Mouse (Mus musculus): ENCODE measurements around the gene Rpa1. TPM values are rescaled to one million over a fixed set of nuclear protein-coding genes. Genes with fewer than 3 reads are reported as not detected.

Gene Rpa1
- polyA plus RNA-seq, 2 experiments, result 79.9 to 92.7 TPM

DNA sequence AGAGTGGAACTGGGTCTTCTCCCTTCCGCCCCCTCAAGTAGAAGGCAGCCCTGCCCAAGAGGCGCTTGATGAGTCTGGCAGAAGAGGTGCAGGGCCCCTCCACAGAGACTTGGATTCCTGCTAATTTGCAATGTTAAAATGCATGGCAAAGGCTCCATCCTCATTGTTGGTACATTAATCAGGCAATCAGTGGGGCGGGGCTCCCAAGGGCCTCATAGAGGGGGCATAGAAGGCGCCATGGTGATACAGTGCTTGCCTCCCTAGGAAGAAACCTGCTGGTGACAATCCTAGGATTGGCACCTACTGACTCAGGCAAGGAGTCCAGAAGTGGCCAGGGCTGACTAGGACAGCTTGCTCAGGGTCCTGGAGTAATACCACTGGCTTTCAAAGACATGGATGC lies 86.4 kb downstream of the Rpa1 start:
- no peak for TF ChIP-seq POLR2A (IDR thresholded peaks at IDR 0.05; ENCODE audit: borderline replicate concordance, extremely low read depth, insufficient read depth, insufficient read length)
- Histone ChIP-seq H3K4me3 (replicated peaks; ENCODE audit: low read length) (no peak overlapping the region), H3K27ac (replicated peaks; ENCODE audit: low read depth, low read length) (no peak overlapping the region), H3K9me3 (ENCODE audit: control insufficient read depth, low read length) (no peaks in the 10 kb centered on the region), H3K9ac (ENCODE audit: low read depth, low read length, severe bottlenecking) (no peak overlapping the region), H3K36me3 (ENCODE audit: control insufficient read depth, insufficient read depth, low read length) (no peaks in the 10 kb centered on the region), H3K27me3 (ENCODE audit: control insufficient read depth, insufficient read depth, low read length) (no peaks in the 10 kb centered on the region), H3K4me2 (replicated peaks; ENCODE audit: low read depth, low read length, severe bottlenecking) (no peak overlapping the region), H3K4me1 (ENCODE audit: control insufficient read depth, insufficient read depth, low read length) (peaks cover 18% of the 10 kb centered on the region)
- WGBS, result 89% methylated on average over 4 of the region's 4 CpGs
- DNase-seq (ENCODE audit: low spot score), result no peak
- no peak for ATAC-seq (ENCODE audit: low FRiP score, low read depth)

DNA sequence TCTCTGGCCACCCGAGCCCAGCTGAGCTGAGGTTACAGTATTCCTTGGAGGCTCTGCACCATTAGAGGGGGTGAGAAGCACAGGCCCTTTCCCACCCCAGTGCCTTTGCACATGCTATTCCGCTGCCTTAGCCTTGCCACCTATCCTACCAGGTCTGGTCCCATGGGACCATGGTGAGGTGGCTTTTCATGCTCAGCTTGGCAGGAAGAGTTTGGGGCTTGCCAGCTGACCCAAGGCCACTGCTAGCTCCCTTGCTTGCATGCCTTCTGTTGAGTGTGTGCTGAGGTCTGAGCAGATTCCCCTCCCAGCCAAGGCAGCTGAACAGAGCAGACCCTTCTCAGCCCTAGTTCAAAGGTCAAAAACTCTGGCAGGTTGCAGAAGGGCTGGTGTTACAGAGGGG lies 87.1 kb downstream of the Rpa1 start:
- TF ChIP-seq POLR2A (IDR thresholded peaks at IDR 0.05; ENCODE audit: borderline replicate concordance, extremely low read depth, insufficient read depth, insufficient read length), result no peak
- Histone ChIP-seq H3K4me2 (replicated peaks; ENCODE audit: low read depth, low read length, severe bottlenecking) (no peak overlapping the region), H3K27ac (replicated peaks; ENCODE audit: low read depth, low read length) (no peak overlapping the region), H3K27me3 (ENCODE audit: control insufficient read depth, insufficient read depth, low read length) (no peaks in the 10 kb centered on the region), H3K9ac (ENCODE audit: low read depth, low read length, severe bottlenecking) (no peak overlapping the region), H3K4me1 (ENCODE audit: control insufficient read depth, insufficient read depth, low read length) (peaks cover 18% of the 10 kb centered on the region), H3K36me3 (ENCODE audit: control insufficient read depth, insufficient read depth, low read length) (no peaks in the 10 kb centered on the region), H3K9me3 (ENCODE audit: control insufficient read depth, low read length) (no peaks in the 10 kb centered on the region), H3K4me3 (replicated peaks; ENCODE audit: low read length) (no peak overlapping the region)
- DNase-seq (ENCODE audit: low spot score) (no peak), ATAC-seq (ENCODE audit: low FRiP score, low read depth) (no peak)
- WGBS, result 82% methylated on average over 2 of the region's 2 CpGs

DNA sequence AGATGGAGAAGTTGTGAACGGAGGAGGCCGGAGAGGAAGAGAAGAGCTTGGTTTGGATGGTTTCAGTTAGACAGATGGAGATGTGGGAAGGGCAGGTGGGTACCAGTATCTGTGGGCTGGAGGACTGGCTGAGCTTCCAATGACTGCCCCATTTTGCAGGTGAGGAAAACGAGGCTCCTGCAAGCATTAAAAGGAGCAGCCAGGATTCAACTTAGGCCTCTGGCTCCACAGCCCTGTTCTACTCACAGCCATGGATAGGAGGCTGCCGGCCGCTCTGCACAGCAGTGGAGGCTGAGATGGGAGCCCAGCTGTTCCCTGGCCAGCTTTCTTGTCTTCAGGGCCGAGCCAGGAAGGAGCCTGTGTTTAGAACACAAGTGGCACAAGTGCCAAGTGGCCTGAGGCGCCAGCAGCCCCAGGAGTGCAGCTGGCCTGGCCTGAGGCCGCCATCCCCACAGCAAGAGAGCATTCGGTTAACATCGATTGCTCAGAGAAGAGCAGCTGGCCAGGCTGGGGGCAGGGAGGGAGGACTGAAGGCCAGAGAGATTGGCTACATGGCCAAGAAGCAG lies 88.0 kb downstream of the Rpa1 start:
- no peak for TF ChIP-seq POLR2A (IDR thresholded peaks at IDR 0.05; ENCODE audit: borderline replicate concordance, extremely low read depth, insufficient read depth, insufficient read length)
- WGBS, result 60% methylated on average over 10 of the region's 10 CpGs
- no peak overlapping the region for H3K9ac ChIP-seq (ENCODE audit: low read depth, low read length, severe bottlenecking)
- H3K27ac ChIP-seq (replicated peaks; ENCODE audit: low read depth, low read length), result no peak overlapping the region
- ATAC-seq (ENCODE audit: low FRiP score, low read depth), result peak; percentile 50
- H3K4me1 ChIP-seq (ENCODE audit: control insufficient read depth, insufficient read depth, low read length), result peaks cover 11% of the 10 kb centered on the region
- H3K4me3 ChIP-seq (replicated peaks; ENCODE audit: low read length), result no peak overlapping the region
- H3K27me3 ChIP-seq (ENCODE audit: control insufficient read depth, insufficient read depth, low read length), result no peaks in the 10 kb centered on the region
- DNase-seq (ENCODE audit: low spot score), result peak; percentile 28
- no peaks in the 10 kb centered on the region for H3K36me3 ChIP-seq (ENCODE audit: control insufficient read depth, insufficient read depth, low read length)
- H3K4me2 ChIP-seq (replicated peaks; ENCODE audit: low read depth, low read length, severe bottlenecking), result no peak overlapping the region
- H3K9me3 ChIP-seq (ENCODE audit: control insufficient read depth, low read length), result no peaks in the 10 kb centered on the region

DNA sequence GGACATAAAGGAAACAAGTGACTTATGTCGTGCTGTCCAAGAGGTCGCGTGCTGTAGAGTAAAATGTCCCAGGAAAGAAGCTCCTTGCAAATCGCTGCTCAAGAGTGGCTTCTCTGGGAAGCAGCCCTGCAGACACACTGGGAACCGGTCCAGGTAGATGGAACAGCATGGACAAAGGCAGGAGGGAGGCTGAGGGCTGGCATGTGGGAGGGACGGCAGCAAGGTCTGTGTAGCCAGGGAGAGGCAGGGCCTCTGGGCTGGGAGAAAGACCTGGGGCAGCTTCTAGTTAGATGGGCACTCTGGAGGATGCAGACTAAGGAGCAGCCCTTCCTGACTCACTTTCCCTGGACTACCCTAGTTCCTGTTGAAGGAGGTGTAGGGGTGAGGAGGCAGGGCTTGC lies 88.7 kb downstream of the Rpa1 start:
- no peaks in the 10 kb centered on the region for H3K27me3 ChIP-seq (ENCODE audit: control insufficient read depth, insufficient read depth, low read length)

DNA sequence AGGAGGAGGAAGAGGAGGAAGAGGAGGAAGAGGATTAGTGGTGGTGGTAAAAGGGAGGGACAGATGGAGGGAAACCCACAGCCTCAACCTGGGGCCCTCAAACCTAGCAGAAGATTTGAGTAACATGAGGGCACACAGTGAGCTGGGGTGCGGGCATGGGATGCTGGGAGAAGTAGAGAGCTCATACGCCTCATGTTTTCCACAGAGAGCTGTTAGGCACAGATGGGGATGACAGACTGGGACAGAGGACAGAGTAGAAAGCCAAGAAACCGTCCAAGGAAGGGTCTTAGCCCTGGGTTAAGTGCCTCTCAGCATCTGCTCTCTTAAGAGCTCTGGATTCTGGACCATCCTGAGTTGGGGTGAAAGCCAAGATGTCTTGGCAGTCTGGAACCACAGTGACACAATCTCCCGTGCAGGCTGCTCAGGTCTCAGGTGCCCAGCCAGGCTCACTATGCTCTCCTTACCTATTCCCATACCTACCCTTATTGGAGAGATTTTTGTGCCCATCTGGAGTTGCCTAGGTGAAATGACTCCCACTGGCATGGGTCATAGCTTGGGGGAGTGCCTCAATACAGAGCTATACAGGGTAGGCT lies 91.0 kb downstream of the Rpa1 start:
- ATAC-seq (ENCODE audit: low FRiP score, low read depth), result no peak
- H3K9me3 ChIP-seq (ENCODE audit: control insufficient read depth, low read length), result no peaks in the 10 kb centered on the region
- H3K9ac ChIP-seq (ENCODE audit: low read depth, low read length, severe bottlenecking), result no peak overlapping the region
- 78% methylated on average over 4 of the region's 4 CpGs for WGBS
- DNase-seq (ENCODE audit: low spot score), result no peak
- no peaks in the 10 kb centered on the region for H3K27me3 ChIP-seq (ENCODE audit: control insufficient read depth, insufficient read depth, low read length)
- 0 out of 2 replicates have a peak, but pooled peaks cover 3% of the 10 kb centered on the region for H3K4me1 ChIP-seq (ENCODE audit: control insufficient read depth, insufficient read depth, low read length)
- H3K36me3 ChIP-seq (ENCODE audit: control insufficient read depth, insufficient read depth, low read length), result no peaks in the 10 kb centered on the region
- no peak overlapping the region for H3K4me3 ChIP-seq (replicated peaks; ENCODE audit: low read length)
- H3K27ac ChIP-seq (replicated peaks; ENCODE audit: low read depth, low read length), result no peak overlapping the region
- TF ChIP-seq POLR2A (IDR thresholded peaks at IDR 0.05; ENCODE audit: borderline replicate concordance, extremely low read depth, insufficient read depth, insufficient read length), result no peak
- H3K4me2 ChIP-seq (replicated peaks; ENCODE audit: low read depth, low read length, severe bottlenecking), result no peak overlapping the region

More for the DNA sequence above, 88.7 kb downstream of the Rpa1 start:
- no peak for DNase-seq (ENCODE audit: low spot score)
- Histone ChIP-seq H3K36me3 (ENCODE audit: control insufficient read depth, insufficient read depth, low read length) (no peaks in the 10 kb centered on the region), H3K27ac (replicated peaks; ENCODE audit: low read depth, low read length) (no peak overlapping the region), H3K4me3 (replicated peaks; ENCODE audit: low read length) (no peak overlapping the region), H3K9ac (ENCODE audit: low read depth, low read length, severe bottlenecking) (no peak overlapping the region), H3K4me1 (ENCODE audit: control insufficient read depth, insufficient read depth, low read length) (peaks cover 13% of the 10 kb centered on the region), H3K4me2 (replicated peaks; ENCODE audit: low read depth, low read length, severe bottlenecking) (no peak overlapping the region), H3K9me3 (ENCODE audit: control insufficient read depth, low read length) (no peaks in the 10 kb centered on the region)
- WGBS, result 78% methylated on average over 6 of the region's 6 CpGs
- ATAC-seq (ENCODE audit: low FRiP score, low read depth), result no peak
- TF ChIP-seq POLR2A (IDR thresholded peaks at IDR 0.05; ENCODE audit: borderline replicate concordance, extremely low read depth, insufficient read depth, insufficient read length), result no peak
